Mouse (Mus musculus) heart, embryonic 16.5 days (tissue): ENCODE results near the gene Cdh23. TPM values are rescaled to one million over a fixed set of nuclear protein-coding genes. Genes with fewer than 3 reads are reported as not detected.

Experiments used
- ATAC-seq: fragments of 200-750 bp; cut with Nextera tagmentation; replicated peaks from 2 replicates; pipeline ENCODE4 v1.8.0; 2017; ENCODE audit warnings: moderate number of reproducible peaks; ENCODE audit not compliant: insufficient read depth, low FRiP score; ENCODE audit errors: extremely low read depth
- H3K27ac ChIP-seq: fragments of 300-500 bp; sonication (generic); 2 replicates; pipeline ENCODE4 v1.5.1; 2014; ENCODE audit warnings: mild to moderate bottlenecking, low read length, control low read depth, moderate library complexity
- H3K27me3 ChIP-seq: fragments of 300-500 bp; sonication (generic); 2 replicates; pipeline ENCODE4 v1.6.1; 2014; ENCODE audit warnings: low read length, mixed read lengths; ENCODE audit not compliant: control insufficient read depth, insufficient read depth
- H3K36me3 ChIP-seq: fragments of 300-500 bp; sonication (generic); 2 replicates; pipeline ENCODE4 v1.6.1; 2014; ENCODE audit not compliant: control insufficient read depth, insufficient read depth
- H3K4me1 ChIP-seq: fragments of 300-500 bp; sonication (generic); 2 replicates; pipeline ENCODE4 v1.6.1; 2014; ENCODE audit warnings: low read length, mixed read lengths; ENCODE audit not compliant: control insufficient read depth, insufficient read depth
- H3K4me2 ChIP-seq: fragments of 300-500 bp; sonication (generic); 2 replicates; pipeline ENCODE4 v1.6.1; 2014; ENCODE audit warnings: low read depth, mild to moderate bottlenecking, control low read depth, low read length
- H3K4me3 ChIP-seq: fragments of 300-500 bp; sonication (generic); 2 replicates; pipeline ENCODE4 v1.5.1; 2014; ENCODE audit warnings: mild to moderate bottlenecking, control low read depth, low read length
- H3K9ac ChIP-seq: fragments of 300-500 bp; sonication (generic); 2 replicates; pipeline ENCODE4 v1.6.1; 2014; ENCODE audit warnings: low read length, control low read depth
- H3K9me3 ChIP-seq: fragments of 300-500 bp; sonication (generic); replicated peaks from 2 replicates; pipeline ENCODE4 v1.6.1; 2016; ENCODE audit warnings: low read length; ENCODE audit not compliant: control insufficient read depth
- WGBS: fragments of 180-500 bp; shearing (Covaris S2); extraction: QIAGEN DNeasy Blood & Tissue Kit; methylation state at CpG from one replicate; pipeline ENCODE4 v1.1.7; 2014; 5-methylcytosine and 5-hydroxymethylcytosine counted together
- polyA plus RNA-seq: library from polyadenylated mRNA; unstranded; fragments of >200 nt; fragmentation: Nextera tagmentation; extraction: Ambion mirVana; gene quantifications from 2 replicates; pipeline ENCODE4 v1.2.1, GENCODE M21; 2015

Gene Cdh23
- polyA plus RNA-seq, 1 experiment from 2014 or later = 1.3 TPM

- no peak for ATAC-seq
These were observed 41.0 kb upstream of the Cdh23 start for GRCm38 (mm10) chr10:60737169-60737728.

GRCm38 (mm10) chr10:60735737-60736136, 39.4 kb upstream of the Cdh23 start:
- no peaks in the 10 kb centered on the region for H3K27me3 ChIP-seq
- 75% methylated on average over 1 of the region's 1 CpGs for WGBS
- no peak for ATAC-seq

More at GRCm38 (mm10) chr10:60737169-60737728, 41.0 kb upstream of the Cdh23 start:
- Histone ChIP-seq H3K4me3 (no peak overlapping the region), H3K36me3 (no peaks in the 10 kb centered on the region; the same call in 1 of the 2 replicates), H3K27me3 (no peaks in the 10 kb centered on the region), H3K9ac (no peak overlapping the region), H3K4me2 (no peak overlapping the region), H3K27ac (no peak overlapping the region), H3K4me1 (peaks cover 6% of the 10 kb centered on the region), H3K9me3 (no peaks in the 10 kb centered on the region)
- WGBS = 65% methylated on average over 11 of the region's 11 CpGs

GRCm38 (mm10) chr10:60733471-60733870, 37.2 kb upstream of the Cdh23 start:
- no peaks in the 10 kb centered on the region for H3K27me3 ChIP-seq
- no peak overlapping the region for H3K4me2 ChIP-seq
- ATAC-seq = no peak
- no peaks in the 10 kb centered on the region for H3K36me3 ChIP-seq
- H3K9ac ChIP-seq = no peak overlapping the region
- WGBS = 88% methylated on average over 8 of the region's 8 CpGs
- peaks cover 6% of the 10 kb centered on the region for H3K4me1 ChIP-seq
- no peaks in the 10 kb centered on the region for H3K9me3 ChIP-seq
- no peak overlapping the region for H3K27ac ChIP-seq
- no peak overlapping the region for H3K4me3 ChIP-seq

More at GRCm38 (mm10) chr10:60735737-60736136, 39.4 kb upstream of the Cdh23 start:
- Histone ChIP-seq H3K4me3 (no peak overlapping the region), H3K9me3 (no peaks in the 10 kb centered on the region), H3K36me3 (no peaks in the 10 kb centered on the region), H3K27ac (no peak overlapping the region), H3K4me2 (no peak overlapping the region), H3K4me1 (peaks cover 6% of the 10 kb centered on the region), H3K9ac (no peak overlapping the region)

- no peak overlapping the region for H3K4me3 ChIP-seq
These were observed 36.1 kb upstream of the Cdh23 start for GRCm38 (mm10) chr10:60732397-60732861.

GRCm38 (mm10) chr10:60731742-60732141, 35.5 kb upstream of the Cdh23 start:
- no peak overlapping the region for H3K27ac ChIP-seq
- 40% methylated on average over 5 of the region's 5 CpGs for WGBS
- peaks cover under 1% of the 10 kb centered on the region; the same call in 1 of the 2 replicates for H3K4me1 ChIP-seq
- no peak for ATAC-seq
- H3K27me3 ChIP-seq = no peaks in the 10 kb centered on the region
- H3K4me3 ChIP-seq = no peak overlapping the region
- no peak overlapping the region for H3K9ac ChIP-seq
- no peaks in the 10 kb centered on the region for H3K9me3 ChIP-seq
- no peaks in the 10 kb centered on the region for H3K36me3 ChIP-seq
- no peak overlapping the region for H3K4me2 ChIP-seq

More at GRCm38 (mm10) chr10:60732397-60732861, 36.1 kb upstream of the Cdh23 start:
- WGBS = 45% methylated on average over 2 of the region's 2 CpGs
- H3K9ac ChIP-seq = no peak overlapping the region
- ATAC-seq = no peak
- no peaks in the 10 kb centered on the region for H3K27me3 ChIP-seq
- H3K9me3 ChIP-seq = no peaks in the 10 kb centered on the region
- H3K27ac ChIP-seq = no peak overlapping the region
- H3K4me1 ChIP-seq = peaks cover 6% of the 10 kb centered on the region
- H3K4me2 ChIP-seq = no peak overlapping the region
- no peaks in the 10 kb centered on the region for H3K36me3 ChIP-seq

- ATAC-seq = no peak
- Histone ChIP-seq H3K9me3 (no peaks in the 10 kb centered on the region), H3K4me1 (no peaks in the 10 kb centered on the region), H3K4me3 (no peak overlapping the region), H3K9ac (no peak overlapping the region), H3K27me3 (no peaks in the 10 kb centered on the region), H3K36me3 (no peaks in the 10 kb centered on the region), H3K4me2 (no peak overlapping the region), H3K27ac (no peak overlapping the region)
- WGBS = 42% methylated on average over 5 of the region's 5 CpGs
These were observed 31.0 kb upstream of the Cdh23 start for GRCm38 (mm10) chr10:60727301-60727700.

GRCm38 (mm10) chr10:60726896-60727295, 30.6 kb upstream of the Cdh23 start:
- Histone ChIP-seq H3K4me2 (no peak overlapping the region), H3K27me3 (no peaks in the 10 kb centered on the region), H3K9me3 (no peaks in the 10 kb centered on the region), H3K27ac (no peak overlapping the region), H3K4me1 (no peaks in the 10 kb centered on the region), H3K36me3 (no peaks in the 10 kb centered on the region), H3K9ac (no peak overlapping the region), H3K4me3 (no peak overlapping the region)
- 62% methylated on average over 3 of the region's 3 CpGs for WGBS
- no peak for ATAC-seq

- Histone ChIP-seq H3K27ac (no peak overlapping the region), H3K9me3 (no peaks in the 10 kb centered on the region), H3K4me1 (no peaks in the 10 kb centered on the region), H3K27me3 (no peaks in the 10 kb centered on the region), H3K9ac (no peak overlapping the region), H3K36me3 (no peaks in the 10 kb centered on the region), H3K4me2 (no peak overlapping the region), H3K4me3 (no peak overlapping the region)
- WGBS = 67% methylated on average over 6 of the region's 6 CpGs
- no peak for ATAC-seq
These were observed 28.2 kb upstream of the Cdh23 start for GRCm38 (mm10) chr10:60724496-60724895.

GRCm38 (mm10) chr10:60723345-60723744, 27.1 kb upstream of the Cdh23 start:
- Histone ChIP-seq H3K27me3 (no peaks in the 10 kb centered on the region), H3K4me2 (no peak overlapping the region), H3K9ac (no peak overlapping the region), H3K9me3 (no peaks in the 10 kb centered on the region), H3K27ac (no peak overlapping the region), H3K4me3 (no peak overlapping the region), H3K36me3 (peaks cover 5% of the 10 kb centered on the region; the same call in 1 of the 2 replicates), H3K4me1 (no peaks in the 10 kb centered on the region)
- 40% methylated on average over 1 of the region's 1 CpGs for WGBS
- ATAC-seq = no peak
